Mouse (Mus musculus): Measurements from ENCODE around the gene Acot4.
"Not testable (repeated sequence)": the region's sequence is repeated elsewhere in the genome, so short reads cannot be mapped to it uniquely, and the experiment has no call there.

The Acot4 gene

DNA sequence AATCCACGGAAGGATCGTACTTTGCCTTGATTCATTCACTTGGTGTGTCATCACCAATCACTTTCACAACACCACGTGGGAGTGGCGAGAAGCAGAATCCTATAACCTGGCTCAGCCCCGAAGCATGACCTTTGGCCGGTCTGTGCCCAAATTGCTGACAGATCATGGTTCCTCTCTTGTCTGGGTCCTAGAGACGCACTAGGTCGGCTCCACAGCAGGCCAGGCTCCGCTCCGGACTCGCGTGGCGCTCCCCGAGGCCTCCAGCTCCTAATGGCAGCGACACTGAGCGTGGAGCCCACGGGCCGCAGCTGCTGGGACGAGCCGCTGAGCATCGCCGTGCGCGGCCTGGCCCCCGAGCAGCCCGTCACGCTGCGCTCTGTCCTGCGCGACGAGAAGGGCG lies at the start of gene Acot4:
Gene Acot4, plus strand, starts transcription at position 139 of the 400 bp plus-strand sequence.
- peak; percentile 12 for DNase-seq (ENCODE audit: low spot score)

DNA sequence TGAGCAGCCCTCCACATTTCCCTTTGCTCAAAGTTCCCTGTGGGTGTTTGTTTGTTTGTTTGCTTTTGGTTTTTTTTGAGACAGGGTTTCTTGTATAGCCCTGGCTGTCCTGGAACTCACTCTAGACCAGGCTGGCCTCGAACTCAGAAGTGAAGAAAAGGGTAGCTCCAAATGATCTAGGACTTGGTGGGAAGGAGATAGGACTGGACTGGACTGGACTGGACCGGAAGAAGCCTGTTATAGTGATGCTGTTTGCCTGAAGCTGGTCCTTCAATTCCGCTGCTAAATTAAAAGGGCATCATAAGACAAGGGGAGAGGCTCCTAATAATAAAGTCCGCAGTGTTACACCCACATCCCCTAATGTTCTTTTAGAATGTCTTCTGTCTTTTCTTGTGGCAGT lies 49.7 kb upstream of the Acot4 start:
- DNase-seq (ENCODE audit: low spot score), result no peak

DNA sequence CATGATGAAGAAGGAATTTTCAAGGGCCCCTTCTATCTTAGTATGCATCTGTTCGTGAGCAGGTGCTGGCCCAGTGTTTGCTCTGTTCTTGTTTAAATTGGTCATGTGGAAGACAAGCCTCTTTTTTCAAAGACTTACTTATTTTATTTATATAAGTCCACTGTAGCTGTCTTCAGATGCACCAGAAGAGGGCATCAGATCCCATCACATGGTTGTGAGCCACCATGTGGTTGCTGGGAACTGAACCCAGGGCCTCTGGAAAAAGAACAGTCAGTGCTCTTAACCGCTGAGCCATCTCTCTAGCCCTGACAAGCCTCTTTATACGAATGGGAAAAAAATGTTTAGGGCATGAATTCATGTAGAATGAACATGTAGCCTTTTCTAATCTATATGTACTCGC lies 48.8 kb upstream of the Acot4 start:
- DNase-seq (ENCODE audit: low spot score), result no peak

DNA sequence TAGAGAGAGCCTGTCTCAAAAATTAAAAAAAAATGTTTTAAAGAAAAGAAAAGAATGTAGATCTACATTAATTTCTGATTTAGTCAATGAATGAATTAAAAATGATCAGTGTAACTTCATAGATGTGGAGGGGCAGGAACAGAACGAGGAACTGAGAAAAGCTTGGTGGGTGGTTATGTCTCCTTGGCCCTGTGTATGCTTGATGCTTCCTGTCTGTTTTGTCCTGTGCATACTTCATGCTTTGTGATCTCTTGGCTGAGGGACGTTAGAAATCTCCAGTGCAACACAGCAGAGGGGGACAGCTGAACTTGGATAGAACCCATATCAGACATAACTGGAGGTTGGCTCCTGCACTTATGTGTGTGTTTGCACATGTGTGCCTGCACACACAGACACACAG lies 41.0 kb upstream of the Acot4 start:
- DNase-seq (ENCODE audit: low spot score), result no peak

DNA sequence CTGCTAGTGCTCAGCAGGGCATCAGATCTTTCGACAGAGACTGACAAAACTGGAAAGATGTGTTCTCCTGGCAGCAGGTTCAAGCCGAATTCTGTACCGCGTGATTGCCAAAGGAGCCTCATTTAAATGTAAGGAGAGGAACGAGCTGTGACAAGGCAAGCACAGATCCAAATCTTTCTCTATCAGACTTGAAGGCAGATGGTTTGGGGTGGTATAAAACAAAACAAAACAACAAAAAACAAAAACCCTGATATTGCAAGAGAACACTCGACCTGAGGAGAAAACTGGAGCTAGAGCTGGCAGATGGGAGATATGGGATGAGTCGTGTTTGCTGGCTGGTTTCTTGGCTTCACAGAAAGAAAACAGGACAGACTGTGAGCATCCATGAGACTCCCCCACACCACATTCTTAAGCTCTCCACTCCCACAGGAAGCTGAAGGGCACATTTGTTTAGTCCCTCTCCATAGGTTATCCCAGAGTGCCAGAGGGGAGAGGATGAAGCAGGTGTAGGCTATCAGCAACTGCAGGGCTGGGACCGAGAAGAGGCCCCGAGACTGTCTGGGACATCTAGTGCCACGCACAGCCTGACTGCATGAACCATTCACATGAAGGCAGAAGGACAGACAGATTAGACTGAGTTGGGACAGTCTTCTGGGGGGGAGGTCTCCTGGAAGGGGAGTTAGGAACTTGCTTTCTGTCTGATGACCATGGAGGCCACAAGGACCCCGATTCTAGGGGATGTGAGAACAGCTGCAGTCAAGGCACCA lies 39.7 kb upstream of the Acot4 start:
- DNase-seq (ENCODE audit: low spot score), result no peak

DNA sequence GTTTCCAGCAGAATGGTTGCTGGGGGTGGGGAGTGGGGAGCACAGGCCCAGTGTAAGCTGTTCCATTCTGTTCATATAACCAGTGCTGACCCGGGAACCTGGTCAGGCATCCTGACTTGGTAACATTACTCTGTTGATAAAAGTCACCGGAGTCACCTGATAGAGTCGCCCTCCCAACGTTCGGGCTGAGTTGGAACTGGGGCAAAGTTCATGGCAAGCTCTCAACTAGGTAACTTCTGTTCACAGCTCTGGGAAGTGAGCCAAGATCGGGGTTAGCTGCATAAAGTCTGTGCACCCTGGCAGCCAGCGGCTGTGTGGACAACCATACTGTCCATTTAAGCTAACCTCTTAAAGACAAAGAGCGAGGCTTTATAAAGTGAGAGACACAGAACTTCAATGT lies 38.9 kb upstream of the Acot4 start:
- not testable (repeated sequence) for DNase-seq (ENCODE audit: low spot score)

DNA sequence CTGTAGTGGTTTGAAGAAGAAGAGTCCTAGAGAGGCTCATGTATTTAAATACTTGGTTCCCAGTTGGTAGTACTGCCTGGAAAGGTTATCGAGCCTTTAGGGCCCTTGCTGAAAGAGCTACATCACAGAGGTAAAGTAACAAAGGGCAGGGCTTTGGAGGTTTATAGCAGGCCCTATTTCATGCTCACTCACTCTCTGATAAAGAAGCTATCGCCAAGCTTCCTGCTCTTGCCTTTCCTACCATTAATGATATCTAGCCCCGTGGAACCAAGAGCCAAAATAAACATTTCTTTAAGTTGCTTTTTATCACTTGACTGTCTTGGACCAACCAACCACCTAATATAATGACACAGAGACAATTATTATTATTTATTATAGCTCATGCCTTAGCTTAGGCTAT lies 37.8 kb upstream of the Acot4 start:
- DNase-seq (ENCODE audit: low spot score), result no peak

DNA sequence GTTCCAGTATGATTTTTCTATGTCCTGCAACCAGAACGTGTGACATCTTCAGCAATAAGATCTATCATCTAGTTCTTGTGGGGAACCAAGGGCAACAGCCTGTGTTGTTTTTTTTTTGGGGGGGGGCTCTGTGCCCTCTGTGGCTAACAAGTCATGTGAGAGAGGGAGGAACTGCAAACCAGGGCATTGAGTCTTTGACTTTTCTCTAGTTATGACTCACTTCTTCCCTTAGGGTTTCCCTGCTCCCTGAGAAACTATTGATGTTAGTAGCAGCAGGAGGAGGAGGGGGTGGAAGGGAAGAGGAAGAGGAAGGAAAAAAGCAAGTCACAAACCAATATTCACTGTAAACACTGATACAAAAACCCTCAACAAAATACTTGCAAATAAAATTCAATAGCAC lies 34.3 kb upstream of the Acot4 start:
- DNase-seq (ENCODE audit: low spot score), result no peak

DNA sequence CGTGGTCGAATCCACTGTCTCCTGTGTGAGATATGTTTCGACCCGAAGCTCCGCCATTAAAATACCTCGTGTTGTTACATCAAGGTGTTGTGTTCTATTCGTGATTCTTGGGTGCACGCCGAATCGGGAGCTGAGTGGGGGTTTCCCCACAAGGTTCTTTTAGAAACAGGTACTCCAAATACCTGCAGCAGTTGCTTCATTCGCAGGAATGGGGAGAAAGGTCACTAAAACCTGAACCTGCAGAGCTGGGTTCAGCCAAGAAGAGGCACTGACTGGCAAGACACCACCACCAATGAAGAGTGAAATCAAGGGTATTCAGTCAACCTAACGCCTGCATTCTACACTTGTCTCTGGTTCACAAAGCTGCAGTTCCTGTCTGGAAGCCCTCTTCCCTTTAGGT lies 29.9 kb upstream of the Acot4 start:
- no peak for DNase-seq (ENCODE audit: low spot score)

DNA sequence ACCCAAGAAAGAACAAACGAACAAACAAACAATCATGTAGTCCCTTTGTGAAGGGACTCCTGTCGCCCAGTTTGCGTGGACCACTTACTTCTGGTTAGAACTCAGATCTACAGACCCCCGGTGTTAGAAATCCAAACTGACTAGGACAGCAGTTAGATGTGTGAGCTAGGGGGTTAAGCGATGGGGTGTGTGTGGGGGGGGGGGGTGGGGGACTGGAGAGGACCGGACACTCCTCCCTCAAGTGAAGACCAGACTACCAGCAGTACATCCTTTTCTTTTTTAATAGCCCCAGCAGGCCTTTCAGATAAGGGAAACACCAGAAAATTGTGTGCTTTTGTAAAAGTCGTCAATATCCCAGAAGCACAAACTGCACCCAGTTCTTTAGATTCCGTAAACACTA lies 29.4 kb upstream of the Acot4 start:
- no peak for DNase-seq (ENCODE audit: low spot score)

DNA sequence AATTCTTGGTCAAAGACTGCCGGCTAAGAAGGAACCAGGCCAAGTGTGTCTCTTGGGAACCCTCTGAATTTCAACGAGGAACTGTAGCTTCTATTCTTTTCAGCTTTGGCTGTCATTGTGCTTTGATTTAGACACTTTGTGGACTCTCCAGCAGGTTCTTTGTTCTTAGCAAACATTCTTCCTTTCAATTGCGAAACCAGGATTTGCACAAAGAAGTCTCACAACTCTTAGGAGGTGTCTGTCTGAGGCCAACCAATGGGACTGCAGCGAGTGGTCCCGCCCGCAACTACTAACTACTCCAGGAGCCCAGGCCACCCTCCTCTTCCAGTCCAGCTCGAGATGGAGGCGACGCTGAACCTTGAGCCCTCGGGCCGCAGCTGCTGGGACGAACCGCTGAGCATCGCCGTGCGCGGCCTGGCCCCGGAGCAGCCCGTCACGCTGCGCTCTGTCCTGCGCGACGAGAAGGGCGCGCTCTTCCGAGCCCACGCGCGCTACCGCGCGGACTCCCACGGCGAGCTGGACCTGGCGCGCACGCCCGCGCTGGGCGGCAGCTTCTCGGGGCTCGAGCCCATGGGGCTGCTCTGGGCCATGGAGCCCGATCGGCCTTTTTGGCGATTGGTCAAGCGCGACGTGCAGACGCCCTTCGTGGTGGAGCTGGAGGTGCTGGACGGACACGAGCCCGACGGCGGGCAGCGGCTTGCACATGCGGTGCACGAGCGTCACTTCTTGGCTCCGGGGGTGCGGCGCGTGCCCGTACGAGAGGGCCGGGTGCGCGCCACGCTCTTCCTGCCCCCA lies 28.8 kb upstream of the Acot4 start, which contains the start of gene Acot1:
Gene Acot1, plus strand, starts transcription at position 320 of the 795 bp plus-strand sequence.
- peak; percentile 22 for DNase-seq (ENCODE audit: low spot score)

DNA sequence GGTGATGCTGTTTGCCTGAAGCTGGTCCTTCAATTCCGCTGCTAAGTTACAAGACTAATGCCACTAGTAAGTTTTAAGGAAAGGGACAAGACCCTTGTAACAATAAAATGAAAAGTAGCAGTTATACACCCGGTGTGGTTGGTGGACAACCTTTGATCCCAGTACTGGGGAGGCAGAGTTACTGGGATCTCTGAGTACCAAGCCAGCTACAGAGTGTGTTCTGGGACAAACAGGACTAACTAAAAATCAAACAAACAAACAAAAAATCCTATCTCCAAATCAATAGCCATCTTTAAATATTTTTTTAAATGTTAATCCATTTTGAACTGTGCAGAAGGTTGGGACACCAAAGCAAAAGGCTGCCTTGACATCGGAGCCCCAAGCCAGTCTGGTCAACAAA lies 28.0 kb upstream of the Acot4 start:
- DNase-seq (ENCODE audit: low spot score), result no peak

DNA sequence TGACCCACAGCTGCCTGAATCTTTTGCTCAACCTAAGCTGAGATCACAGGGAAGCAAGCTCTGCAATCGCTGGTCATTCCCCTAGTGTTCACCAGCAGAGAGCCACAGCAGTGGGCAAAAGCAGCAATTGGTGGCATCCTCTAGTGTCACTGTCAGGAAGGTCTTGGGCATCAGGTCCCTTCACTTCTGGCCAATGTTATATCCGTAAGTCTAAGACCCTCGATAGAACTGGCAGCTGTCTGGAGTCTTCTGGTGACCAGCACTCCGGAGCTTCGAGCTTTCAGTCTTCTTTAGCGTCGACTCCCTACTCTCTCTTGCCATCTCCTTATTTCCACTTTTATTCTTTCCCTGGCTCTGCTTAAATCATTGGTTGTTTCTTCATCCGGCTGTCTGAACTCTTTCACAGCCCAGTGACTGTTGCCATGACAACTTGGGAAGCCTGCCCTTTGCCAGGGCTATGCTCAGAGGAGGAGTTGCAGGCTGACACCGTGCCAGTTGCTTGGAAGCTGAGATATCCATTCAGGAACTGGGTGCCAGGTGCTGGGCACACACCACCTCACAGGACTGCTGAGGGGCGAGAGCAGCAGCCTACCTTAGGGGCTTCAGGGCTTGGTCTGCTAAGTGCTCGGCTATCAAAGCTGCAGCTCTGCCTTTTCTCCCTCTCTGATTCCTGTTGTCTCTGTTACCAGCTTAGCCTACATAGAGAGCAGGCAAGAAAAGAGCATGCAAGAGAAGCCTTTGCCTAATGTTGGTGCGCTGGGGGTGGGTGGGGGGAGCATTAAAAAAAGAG lies 26.7 kb upstream of the Acot4 start:
- peak; percentile 40 for DNase-seq (ENCODE audit: low spot score)

DNA sequence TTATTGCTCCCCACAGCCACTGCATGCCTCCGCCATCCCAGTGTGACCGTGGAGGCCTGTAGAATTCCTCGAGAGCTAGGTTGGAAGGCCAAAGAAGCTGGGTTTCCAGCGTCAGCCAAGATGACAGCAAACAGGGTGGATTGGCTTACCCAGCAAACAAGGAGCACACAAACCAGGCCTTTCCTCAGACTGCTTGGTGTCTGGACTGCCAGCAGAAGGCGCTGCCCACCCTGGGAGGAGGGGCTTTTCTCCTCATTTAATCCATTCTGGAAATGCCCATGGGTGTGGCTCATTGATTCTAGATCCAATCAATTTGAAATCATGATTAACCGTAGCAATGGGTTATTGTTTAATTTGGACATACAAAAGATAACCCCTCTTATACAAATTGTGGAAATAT lies 25.0 kb upstream of the Acot4 start:
- DNase-seq (ENCODE audit: low spot score), result no peak

DNA sequence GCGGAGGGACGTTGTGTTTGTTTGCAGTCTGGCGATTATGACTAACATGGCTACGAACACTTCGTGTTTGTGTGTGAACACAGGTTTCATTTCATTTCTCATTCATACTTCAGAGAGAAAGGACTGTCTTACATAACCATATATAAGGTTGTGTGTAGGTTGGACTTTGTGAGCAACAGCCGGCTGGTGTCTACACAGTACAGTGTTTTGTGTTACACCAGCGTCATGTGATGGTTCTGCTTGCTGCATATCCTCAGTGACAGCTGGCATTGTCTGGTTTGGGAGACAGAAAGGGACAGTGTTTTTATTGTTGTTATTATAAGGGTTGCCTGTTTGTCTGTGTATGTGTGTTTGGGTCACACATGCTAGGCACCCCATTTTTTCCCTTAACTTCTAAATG lies 24.5 kb upstream of the Acot4 start:
- DNase-seq (ENCODE audit: low spot score), result no peak

DNA sequence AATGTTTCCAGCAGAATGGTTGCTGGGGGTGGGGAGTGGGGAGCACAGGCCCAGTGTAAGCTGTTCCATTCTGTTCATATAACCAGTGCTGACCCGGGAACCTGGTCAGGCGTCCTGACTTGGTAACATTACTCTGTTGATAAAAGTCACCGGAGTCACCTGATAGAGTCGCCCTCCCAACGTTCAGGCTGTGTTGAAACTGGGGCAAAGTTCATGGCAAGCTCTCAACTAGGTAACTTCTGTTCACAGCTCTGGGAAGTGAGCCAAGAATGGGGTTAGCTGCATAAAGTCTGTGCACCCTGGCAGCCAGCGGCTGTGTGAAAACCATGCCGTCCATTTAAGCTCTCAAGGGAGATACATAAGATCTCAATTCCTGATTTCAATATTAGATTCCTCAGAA lies 17.7 kb upstream of the Acot4 start:
- not testable (repeated sequence) for DNase-seq (ENCODE audit: low spot score)

DNA sequence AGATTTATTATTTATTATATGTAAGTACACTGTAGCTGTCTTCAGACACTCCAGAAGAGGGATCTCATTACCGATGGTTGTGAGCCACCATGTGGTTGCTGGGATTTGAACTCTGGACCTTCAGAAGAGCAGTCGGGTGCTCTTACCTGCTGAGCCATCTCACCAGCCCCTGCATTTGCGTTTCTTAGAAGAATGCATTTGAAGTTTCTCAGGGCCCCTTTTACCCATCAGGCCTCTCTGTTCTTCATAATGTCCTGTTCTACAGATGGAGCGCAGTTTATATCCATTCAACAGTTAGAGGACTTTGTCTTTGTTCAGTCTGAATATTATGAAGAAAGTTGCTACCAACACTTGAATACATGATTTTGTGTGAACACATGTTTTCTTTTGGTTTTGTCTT lies 15.9 kb upstream of the Acot4 start:
- not testable (repeated sequence) for DNase-seq (ENCODE audit: low spot score)

DNA sequence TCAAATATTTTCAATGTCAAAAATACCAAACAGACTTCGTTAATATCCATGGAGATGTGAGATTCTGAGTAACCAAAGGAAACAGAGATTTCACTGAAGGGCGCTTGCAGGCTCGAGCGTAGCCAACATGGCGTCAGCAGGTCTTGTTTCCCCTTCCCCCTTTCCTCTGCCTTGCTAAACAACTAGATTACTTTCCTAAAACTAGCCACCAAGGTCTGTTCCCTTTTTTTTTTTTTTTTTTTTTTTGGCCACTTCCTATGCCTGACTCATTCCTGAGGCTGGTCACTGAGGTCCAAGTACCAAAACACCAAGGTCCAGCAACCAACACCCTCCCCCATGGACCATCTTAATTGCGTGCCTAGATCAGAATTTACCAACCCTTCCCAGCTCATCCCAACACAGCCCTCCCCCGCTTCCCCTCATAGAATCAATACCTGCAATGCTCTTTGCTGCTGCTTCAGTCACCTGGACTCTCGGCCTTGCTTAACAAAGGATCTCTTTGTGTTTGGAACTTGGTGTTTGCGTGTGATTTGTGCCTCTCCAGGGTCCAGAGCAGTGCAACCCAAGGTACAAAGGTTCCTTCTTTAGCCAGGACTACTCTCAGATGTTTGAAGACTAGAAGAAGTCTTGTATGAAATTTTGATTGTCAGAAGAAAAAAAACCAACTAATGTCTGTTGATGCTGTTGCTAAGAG lies 15.0 kb upstream of the Acot4 start:
- no peak for DNase-seq (ENCODE audit: low spot score)

DNA sequence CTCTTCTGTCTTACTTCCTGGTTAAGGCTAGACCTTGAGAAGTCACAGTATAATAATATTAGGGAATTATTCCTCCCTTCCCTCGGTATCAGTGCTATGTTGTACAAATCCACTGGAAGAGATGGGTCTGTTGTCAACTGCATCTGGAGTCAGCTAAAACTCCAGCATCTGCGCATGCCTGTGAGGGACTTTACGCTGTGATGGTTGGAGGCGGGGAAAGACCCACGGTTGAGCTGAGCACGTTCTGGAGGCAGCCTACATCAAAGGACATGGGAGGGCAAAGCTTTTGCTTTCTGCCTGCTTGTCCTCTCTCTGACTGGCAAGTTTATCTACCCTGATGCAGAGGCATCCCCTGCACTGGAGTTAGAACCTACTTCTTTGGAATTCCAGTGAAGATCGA lies 12.3 kb upstream of the Acot4 start:
- DNase-seq (ENCODE audit: low spot score), result no peak

DNA sequence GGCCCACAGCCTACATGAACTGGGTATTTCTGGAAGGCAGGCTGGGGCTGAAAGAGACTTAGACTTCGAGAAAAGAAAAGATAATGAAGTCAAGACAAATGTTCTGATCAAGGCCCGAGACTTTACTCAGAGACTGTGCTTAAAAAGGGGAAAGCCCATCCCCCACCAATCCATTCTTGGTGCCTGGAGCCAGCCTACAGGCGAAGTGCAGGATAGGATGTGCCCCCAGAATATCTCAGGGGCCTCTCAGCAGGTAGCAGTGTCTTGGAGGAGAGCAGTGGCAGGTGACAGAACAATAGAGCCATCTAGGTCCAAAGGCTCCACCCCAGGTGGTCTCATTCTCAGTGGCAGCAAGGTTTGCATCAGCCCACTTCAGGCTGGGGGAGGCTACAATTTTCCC lies 9.9 kb upstream of the Acot4 start:
- not testable (repeated sequence) for DNase-seq (ENCODE audit: low spot score)

DNA sequence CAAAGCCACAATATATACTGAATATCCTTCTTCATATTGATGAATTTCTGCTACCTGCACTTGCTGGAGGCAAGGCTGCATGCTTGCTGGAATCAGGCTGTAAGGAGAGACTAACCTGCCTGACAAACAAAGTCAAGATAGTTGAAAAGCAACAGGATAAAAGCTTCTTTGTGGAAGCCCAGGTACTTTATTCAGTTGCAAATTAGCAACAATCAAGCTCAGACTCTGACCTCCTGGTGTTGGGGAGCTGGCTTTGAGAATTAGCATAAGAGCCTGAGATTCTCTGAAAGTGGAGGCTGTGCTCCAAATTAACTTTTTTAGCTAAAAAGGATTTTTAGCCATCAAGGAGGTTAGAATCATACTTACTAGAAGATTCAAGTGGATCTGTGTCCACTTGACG lies 9.1 kb upstream of the Acot4 start:
- not testable (repeated sequence) for DNase-seq (ENCODE audit: low spot score)

All from ovary, postnatal 10 days (tissue).